Mouse (Mus musculus) testis, adult 2 months (tissue): ENCODE measurements at regions not wholly inside any gene's neighbourhood (a gene's known extent, or its start where the extent isn't known, plus 50 kb on each side); places are given as distances from the start of the nearest gene placed in this dataset.

ENCODE experiments used
- CTCF ChIP-seq: fragments of 200-500 bp; IDR thresholded peaks from 2 replicates; pipeline ENCODE4 v1.5.1; 2012; ENCODE audit warnings: low read depth, mild to moderate bottlenecking, inconsistent platforms, low read length, moderate library complexity; ENCODE audit not compliant: control insufficient read depth, insufficient read depth, insufficient replicate concordance
- POLR2A ChIP-seq: fragments of 200-500 bp; IDR thresholded peaks from 2 replicates; pipeline ENCODE4 v1.6.1; 2012; ENCODE audit warnings: low read depth, mild to moderate bottlenecking, inconsistent platforms, low read length, moderate library complexity; ENCODE audit not compliant: control insufficient read depth

DNA sequence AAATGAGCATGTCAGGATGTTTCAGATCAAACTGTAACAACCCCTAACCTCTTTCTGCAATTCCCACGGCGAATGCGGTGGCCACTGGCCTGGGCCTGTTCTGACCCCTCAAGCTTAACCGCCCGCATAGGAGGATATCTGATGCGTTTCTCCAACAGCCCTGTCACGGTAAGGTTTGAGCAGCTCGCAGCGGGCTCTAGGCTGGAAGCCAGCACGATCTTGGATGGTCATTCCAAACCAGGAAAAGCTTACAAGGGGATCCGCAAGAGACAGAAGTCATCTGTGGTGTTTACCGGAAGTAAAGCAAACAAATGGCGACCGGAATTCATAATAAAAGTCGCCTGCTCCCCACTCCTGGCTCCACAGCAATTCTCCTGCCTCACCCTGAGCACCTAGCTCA, 281.7 kb downstream of the Pdcd6ip start:
- TF ChIP-seq CTCF (no peak), POLR2A (no peak)
